Mouse (Mus musculus) cerebellum, adult 18-20 months (tissue): ENCODE results near the gene Grtp1.

Source experiments
- DNase-seq, 2 experiments: peaks; one replicate each; pipeline ENCODE4 v3.0.0; 2021

Gene Grtp1

DNA sequence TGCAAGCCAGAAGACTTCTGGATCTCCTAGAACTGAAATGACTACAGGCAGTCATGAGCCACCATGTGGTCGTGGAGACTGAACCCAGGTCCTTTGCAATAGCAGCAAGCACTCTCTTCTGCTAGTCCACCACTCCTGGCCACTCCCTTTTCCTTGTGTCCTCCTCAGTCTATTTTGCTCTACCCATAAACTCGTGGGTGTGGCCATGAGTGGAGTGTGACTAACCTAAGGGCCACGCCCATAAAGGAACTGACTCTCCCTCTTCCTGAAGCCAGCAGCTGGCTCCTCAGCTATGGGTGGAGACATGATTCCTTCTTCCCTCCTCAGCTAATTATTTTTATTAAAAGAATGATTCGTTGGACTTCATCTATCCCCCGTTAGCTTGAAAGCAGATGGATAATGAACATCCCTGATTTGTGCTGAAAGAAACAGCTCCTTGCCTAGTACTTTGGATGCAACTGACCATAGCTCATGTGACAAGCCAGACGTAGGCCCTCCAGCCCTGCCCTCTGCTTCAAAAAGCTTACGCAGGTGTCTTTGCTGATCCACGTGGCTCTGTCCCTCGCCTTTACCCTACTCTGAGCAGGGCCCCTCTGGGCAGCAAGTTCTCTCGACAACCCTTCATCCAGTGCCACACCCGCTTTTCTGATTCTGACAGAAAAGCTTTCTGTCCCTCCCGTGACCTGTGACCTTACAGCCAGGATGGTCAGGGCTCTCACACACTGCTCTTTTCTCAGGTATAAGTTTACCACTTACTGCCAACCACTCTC is 4.1 kb upstream of the Grtp1 start:
- no peak for DNase-seq

DNA sequence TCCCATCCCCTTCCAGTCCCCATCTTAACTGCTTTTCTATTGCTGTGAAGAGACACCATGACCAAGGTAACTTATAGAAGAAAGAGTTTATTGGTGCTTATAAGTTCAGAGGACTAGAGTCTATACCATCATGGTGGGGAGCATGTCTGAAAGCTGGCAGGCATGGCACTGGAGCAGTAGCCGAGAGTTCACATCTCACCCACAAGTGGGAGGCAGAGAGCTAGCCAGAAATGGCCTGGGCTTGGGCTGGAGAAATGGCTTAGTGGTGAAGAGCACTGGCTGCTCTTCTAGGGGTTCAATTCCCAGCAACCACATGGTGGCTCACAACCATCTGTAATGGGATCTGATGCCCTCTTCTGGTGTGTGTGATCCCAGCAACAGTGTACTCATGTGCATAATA is 3.1 kb upstream of the Grtp1 start:
- DNase-seq, result no peak

GRCm38 (mm10) chr8:13202806-13203205 is 2.4 kb upstream of the Grtp1 start:
- no peak for DNase-seq

- no peak for DNase-seq
These were observed 1.6 kb upstream of the Grtp1 start for GRCm38 (mm10) chr8:13202041-13202440.

- DNase-seq, result no peak
These were observed 554 bp upstream of the Grtp1 start for GRCm38 (mm10) chr8:13201013-13201334.

- DNase-seq, result no peak
These were observed 897 bp downstream of the Grtp1 start for GRCm38 (mm10) chr8:13199385-13200061.

GRCm38 (mm10) chr8:13197493-13197892 is 2.9 kb downstream of the Grtp1 start:
- no peak for DNase-seq

- no peak for DNase-seq
These were observed 5.6 kb downstream of the Grtp1 start for GRCm38 (mm10) chr8:13194818-13195217.

DNA sequence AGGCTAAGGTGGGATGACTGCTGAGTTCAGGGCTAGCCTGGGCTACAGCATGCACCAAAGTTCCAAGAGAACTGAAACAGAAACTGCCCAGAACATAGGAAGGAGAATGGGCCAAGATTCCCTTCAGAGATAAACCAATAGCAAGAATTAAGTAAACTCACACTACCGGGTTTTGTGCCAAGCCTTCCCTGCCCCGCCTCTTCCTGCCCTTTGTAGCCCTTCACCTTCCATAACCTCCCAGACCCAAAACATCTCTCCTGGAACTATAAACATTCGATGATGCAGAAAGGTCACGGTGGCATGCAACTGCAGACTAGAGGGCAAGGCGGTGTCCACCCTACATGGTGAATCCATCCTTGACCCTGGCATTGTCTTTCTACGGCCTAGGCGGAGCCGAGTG is 10.2 kb downstream of the Grtp1 start:
- DNase-seq, result no peak

DNA sequence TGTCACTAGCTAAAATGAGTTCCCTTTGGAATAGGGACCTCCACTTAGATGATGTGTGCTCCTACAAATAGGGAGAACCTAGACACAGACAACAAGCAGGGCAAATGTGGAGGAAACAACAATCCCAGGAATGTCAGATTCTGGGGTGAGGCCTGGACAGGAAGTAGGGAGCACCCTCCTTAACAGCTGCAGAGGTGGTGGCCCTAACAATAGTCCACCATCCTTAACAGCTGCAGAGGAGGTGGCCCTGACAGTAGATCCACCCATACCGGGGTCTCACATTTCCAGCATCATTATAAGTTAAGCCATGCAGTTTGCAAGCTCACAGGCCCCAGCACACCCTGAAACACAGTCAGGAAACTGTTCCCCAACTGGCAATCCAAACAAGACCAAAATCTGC is 11.6 kb downstream of the Grtp1 start:
- DNase-seq, result no peak

DNA sequence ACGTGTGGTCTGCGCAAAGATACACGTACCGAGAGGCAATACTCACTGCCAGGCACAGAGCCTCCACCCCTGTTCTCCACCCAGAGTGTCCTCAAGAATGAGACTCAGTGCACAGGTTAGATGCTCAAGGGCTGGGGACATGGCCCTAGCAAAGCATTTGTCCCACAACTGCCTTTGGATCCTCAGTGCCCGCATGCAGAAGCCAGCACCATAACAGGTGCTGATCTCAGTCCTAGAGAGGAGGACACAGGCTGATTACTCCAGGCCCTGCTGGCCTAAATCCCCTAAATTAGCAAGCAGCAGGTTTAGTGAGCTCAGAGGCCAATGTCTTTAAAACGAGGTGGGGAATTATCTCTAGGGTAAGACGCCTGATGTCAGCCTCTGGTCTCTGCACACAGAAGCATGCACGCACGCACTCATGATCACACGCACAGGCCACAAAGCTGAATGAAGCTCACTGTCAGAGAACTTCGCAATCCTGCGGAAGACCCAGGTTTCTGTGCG is 12.3 kb downstream of the Grtp1 start:
- no peak for DNase-seq

GRCm38 (mm10) chr8:13187638-13188037 is 12.8 kb downstream of the Grtp1 start:
- no peak for DNase-seq

- no peak for DNase-seq
These were observed 13.2 kb downstream of the Grtp1 start for GRCm38 (mm10) chr8:13187229-13187628.

- no peak for DNase-seq
These were observed 13.6 kb downstream of the Grtp1 start for GRCm38 (mm10) chr8:13186819-13187218.

- no peak for DNase-seq
These were observed 18.8 kb downstream of the Grtp1 start for GRCm38 (mm10) chr8:13181691-13181976.

GRCm38 (mm10) chr8:13180911-13181690 is 19.3 kb downstream of the Grtp1 start:
- no peak for DNase-seq

- DNase-seq, result no peak
These were observed 20.0 kb downstream of the Grtp1 start for GRCm38 (mm10) chr8:13180408-13180807.

- no peak for DNase-seq
These were observed 20.5 kb downstream of the Grtp1 start for GRCm38 (mm10) chr8:13179948-13180347.

GRCm38 (mm10) chr8:13179482-13179881 is 20.9 kb downstream of the Grtp1 start:
- no peak for DNase-seq

DNA sequence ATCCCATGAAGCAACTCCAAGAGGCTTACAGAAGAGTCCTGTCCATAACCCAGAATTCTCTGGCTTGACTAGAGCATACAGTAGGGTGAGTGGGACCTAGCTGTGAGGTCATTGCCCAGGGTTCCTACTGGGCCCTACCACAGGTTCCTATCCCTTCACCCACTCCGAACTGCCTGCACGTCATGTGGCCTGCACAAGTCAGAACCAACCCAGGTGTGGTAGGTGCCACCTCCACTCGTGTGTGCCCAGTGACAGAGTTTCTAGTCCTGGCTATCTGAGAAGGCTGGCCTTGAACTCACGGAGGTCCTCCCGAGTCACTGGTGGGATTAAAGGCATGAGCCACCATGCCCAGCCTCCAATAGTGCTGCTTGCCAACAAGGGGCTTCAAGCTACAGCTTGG is 22.3 kb downstream of the Grtp1 start:
- no peak for DNase-seq

DNA sequence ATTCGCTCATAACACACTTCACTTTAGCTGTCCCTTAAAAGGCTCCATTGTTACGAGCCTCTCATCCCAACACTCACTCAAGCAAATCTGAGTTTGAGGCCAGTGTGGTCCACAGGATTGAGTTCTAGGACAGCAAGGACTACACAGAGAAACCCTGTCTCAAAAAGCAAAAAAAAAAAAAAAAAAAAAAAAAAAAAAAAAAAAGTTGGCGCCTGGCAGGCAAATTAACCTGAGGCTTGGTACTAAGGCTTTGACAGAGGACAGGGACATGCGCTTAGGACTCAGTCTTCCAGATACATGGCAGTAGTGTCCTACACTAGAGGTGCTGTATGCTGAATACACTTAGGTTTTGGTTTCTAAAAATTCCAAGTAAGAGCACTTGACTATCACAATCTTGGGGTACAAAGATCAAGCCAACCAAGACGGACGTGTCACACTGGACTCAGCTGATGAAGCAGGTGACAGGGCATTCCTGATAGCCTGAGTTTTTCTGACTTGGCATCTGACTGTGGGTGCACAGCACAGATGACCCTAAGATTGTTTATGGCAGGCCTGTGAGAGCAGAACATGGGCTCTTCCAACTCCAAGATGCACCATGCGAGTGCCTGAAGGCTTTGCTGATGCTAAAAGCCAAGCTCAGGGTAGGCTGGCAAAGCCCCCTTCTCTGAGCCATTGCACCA is 23.1 kb downstream of the Grtp1 start:
- DNase-seq, result no peak

DNA sequence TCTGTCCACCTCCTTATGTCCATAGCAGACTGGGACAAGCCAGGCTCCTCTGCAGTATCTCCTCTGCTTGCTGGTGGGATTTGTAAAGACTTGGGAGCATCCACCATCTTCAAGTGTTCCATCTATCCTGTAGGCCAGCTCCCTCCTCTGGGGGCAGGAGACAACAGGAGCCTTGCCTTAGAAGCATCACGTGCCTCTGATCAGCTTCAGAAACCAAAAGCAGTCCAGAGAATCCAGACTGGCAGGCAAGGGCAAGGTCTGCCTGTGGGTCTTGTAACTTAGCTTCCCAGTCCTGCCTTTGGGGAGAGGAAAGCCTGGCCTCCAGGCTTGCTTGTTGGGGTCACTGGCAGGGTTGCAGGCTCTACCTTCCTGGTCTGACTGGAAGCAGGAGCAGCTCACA is 24.8 kb downstream of the Grtp1 start:
- no peak for DNase-seq

- DNase-seq, result no peak
These were observed 25.6 kb downstream of the Grtp1 start for GRCm38 (mm10) chr8:13174811-13175210.
